Mouse (Mus musculus) cerebellum, postnatal 10 days (tissue): ENCODE measurements around the gene Gm9936.

Experiments used
- DNase-seq, 2 experiments: peaks; one replicate each; pipeline ENCODE4 v3.0.0; 2021; ENCODE audit warnings: mixed read lengths in 2 of 2

Gene Gm9936

DNA sequence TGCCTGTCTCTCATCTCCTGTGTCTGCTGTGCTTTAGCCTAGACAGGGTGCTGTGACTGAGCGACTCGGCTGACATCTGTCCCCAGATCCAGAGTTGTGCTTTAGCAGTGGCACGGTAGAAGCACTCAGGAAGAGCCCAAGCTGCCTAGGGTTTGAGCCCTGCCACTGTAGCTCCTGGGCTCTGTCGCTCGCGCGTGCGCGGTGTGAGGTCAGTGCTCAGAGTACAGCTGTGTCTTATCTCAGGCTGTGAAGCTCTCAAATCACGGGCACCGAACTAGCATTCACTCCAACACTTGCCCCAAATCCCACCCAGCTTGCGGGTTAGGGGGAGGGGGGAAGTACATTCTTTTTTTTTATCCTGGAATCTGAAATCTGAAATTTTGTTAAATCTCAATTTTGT, 21.6 kb downstream of the Gm9936 start:
- no peak for DNase-seq

DNA sequence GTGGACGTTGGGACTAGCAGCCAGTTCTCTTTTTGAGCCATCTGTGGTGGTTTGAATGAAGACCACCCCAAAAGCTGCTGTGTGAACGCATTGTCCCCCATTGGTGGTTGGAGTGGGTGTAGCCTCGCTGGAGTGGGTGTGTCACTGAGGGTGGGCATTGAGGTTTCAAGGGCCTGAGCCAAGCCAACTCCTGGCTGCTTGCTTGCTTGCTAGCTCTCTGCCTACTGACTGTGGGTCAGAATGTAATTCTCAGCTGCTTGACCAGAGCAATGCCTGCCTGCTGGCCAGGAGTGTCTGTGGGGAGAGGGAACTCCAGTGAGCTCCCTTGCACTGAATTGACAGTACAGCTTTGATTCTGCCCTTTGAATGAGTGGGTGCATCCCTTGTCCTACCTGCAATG, 28.7 kb downstream of the Gm9936 start:
- DNase-seq = no peak

DNA sequence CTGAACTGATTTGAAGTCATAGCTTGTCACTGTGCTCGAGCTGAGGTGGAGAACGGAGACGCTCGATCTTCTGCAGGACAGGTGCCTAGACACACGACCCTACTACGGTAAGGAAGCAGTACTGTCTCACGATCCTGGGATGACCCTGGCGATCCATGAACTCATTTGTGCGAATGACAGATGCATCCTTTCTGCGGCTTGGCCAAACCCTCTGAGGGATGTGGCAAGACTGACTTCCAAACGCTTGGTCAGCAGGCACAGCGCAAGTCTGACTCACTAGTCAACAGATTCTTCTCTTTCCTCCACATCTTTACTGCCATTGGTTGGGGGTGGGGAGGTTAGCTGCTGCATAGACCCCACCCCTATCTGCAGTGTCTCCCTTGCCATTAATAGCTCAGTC, 31.1 kb downstream of the Gm9936 start:
- peak in 1 of 2 experiments; percentile 23 for DNase-seq

DNA sequence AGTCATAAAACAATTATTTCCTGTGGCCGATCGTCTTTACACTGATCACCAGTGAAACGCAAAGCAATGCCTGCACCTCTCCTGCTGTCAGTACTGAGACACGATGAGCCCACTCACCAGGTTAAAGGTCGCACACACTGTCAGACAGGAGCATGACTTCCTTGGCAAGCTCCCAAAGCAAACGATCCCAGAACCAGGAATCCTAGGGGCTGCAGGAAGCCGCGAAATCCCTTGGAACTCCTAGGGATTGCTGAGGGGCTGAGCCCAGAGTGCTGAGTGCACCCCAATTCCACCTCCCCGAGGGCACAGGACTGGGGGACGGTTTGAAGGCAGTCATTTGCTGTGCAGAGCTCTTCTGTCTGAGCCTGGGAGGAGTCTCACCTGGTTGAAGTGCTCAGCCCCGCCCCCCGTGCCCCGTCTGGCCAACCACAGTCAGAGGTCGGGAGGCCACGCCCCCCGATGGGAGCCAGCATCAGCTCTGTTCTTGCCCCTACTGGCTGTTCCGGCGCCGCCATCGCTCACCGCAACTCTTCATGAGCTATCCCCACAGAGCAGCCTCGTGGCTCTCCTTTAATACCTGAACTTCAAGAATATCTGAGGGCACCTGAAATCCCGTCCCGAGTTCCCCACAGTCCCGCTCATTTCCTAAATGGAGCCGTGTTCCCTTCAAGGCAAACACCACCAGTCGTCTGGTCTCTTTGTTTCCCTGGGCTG, 32.3 kb downstream of the Gm9936 start:
- DNase-seq = peak; percentile 88 to 90

DNA sequence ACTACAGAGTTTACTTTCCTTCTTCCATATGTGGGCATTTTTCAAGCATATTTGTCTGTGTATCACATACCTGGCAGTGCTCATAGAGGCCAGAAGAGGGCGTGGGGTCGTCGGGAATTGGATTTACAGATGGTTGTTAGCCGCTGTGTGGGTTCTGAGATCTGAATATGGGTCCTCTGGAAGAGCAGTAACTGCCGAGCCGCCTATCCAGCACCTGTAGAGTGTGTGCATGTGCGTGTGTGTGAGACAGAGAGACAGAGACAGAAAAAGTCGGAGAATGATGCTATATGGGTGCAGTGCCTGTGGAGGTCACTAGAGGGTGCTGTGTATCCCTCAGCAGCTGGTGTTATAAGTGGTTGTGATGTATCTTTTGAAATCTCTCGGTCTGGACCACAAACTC, 34.3 kb downstream of the Gm9936 start:
- peak; percentile 61 to 69 for DNase-seq

DNA sequence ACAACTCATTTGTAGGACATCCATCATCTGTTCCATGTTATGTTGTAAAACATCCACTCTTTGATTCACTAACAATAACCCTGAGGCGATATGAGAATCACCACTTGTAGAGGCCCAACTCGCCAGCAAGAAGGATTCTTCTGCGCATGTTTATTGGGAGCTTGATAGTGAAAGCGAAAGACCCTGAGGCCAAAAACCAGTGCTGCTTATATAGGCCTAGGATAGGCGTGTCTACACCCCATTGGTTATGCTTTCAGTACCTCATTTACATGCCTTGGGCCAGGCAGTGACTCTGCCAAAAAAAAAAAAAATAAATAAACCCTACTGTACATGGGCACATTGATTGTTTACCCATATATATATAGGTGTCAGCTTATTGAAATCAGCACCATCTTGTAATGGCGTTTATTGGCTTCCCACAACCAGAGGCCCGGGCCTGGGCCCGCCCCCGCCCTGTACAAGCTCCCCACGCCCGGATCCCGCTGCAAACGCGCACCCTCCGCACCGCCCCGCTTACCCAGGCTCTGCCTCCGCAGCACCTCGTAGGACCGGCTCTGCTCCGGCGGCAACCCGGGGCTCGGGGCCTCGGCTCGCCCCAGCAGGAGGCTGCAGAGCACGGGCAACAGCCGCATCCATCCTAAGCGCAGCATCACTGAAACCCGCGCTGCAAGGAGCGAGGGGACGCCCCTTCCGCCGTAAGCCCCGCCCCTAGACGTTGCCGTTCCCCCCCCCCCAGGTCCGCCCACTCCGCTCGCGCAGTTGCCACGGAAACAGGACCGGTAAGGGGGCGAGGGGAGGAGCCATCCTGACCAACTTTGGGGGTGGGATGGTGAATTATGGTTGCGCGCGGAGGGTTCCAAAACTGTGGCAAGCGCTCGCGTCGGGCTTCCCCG, 35.4 kb downstream of the Gm9936 start, which contains the start of gene 1500011B03Rik:
Gene 1500011B03Rik, minus strand, starts transcription at position 673 of the 893 bp plus-strand sequence.
- peak; percentile 95 for DNase-seq

DNA sequence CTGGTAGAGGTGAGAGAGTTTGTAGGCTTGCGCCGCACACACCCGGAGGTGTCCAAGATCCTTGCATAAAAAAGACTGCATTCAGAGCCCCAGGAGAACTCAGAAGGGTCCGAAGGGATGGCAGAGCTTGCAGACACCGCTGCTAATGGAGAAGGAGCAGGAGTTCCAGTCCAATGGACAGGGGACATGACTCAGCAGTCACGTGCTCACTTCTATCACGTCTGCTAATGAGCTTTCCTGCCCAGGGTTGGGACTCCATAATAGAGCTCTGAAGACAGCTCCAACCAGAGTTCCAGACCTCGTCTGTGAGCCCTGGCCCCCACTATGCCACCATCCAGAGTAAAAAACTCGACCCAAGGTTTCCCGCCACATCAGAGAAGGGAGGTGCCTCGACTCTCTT, 40.4 kb downstream of the Gm9936 start:
- no peak for DNase-seq

DNA sequence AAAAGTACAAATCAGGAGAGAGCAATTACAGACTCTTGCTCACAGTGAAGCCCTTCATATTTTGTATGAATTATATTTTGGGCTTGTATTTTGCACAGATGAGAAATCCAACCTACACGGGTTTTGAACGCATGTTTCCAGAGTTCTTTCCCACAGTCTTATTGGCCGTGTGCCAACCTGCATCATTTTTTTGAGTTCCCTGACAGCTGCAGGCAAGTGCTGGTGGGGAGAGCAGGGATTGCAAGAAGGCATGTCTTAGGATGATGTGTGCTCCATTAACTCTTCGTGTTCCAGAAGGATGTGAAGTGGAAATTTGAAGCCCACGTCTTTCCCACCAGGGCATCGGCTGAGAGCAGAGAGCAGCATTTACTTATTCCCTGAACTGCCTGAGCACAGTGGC, 41.9 kb downstream of the Gm9936 start:
- peak in 1 of 2 experiments; percentile 48 for DNase-seq

DNA sequence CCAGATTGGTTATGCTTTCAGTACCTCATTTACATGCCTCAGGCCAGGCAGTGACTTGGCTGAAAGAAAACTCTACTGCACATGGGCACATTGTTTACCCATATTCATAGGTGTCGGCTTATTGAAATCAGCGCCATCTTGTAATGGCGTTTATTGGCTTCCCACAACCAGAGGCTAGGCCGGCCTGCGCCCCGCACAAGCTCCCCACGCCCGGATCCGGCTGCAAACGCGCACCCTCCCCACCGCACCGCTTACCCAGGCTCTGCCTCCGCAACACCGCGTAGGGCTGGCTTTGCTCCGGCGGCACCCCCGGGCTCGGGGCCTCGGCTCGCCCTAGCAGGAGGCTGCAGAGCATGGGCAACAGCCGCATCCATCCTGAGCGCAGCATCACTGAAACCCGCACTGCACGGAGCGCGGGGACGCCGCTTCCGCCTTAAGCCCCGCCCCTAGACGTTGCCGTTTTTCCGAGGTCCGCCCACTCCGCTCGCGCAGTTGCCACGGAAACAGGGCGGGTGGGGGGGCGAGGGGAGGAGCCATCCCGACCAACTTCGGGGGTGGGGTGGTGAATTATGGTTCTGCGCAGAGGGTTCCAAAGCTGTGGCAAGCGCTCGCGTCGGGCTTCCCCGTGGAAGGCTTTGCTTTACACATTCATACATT, 44.8 kb downstream of the Gm9936 start:
- DNase-seq = peak; percentile 96 to 97

DNA sequence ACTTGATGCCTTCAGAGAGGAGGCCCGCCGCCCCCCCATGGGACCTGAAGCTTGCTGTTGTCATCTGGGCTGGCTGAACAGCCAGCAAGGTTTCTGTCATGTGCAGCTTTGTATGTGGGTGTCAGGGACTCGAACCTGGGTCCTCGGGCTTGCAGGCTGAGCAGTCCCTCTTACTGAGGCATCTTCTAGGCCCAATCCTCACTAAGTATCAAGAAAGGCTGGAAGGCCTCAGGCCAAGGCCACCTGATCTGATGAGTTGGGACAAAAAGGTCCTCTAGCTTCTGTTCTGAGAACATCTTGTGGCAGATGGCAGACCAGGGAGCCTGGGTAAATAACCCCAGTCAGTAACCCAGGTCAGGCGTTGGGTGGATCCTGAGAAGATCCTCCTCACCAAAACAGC, 48.7 kb downstream of the Gm9936 start:
- DNase-seq = no peak

DNA sequence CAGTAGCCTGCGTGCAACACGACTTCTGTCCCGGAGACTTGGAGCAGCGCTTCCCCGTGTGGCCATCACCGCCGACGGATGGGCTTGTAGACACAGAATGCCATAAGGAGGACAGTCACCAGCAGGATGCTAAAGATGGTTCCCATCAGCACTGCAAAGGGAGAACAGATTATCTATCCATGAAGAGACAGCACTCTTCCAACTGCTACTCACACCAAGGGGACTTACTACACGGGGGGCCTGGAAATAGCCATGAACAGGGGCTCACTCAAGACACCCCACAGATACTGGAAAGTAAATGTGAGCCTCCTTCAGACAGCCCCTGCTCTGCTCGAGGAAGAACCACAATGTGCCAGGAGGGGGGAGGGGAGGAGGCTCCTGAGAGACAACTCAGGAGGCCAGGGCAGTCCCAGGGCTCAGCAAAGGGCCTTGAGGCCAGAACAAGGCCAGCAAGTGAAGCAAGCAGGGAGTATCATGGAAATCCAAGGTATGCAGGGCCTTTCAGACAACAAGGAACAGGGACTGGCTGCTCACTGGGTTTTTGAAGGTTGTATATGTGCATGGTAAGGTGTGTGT, 49.2 kb downstream of the Gm9936 start:
- DNase-seq = peak; percentile 47 to 51

DNA sequence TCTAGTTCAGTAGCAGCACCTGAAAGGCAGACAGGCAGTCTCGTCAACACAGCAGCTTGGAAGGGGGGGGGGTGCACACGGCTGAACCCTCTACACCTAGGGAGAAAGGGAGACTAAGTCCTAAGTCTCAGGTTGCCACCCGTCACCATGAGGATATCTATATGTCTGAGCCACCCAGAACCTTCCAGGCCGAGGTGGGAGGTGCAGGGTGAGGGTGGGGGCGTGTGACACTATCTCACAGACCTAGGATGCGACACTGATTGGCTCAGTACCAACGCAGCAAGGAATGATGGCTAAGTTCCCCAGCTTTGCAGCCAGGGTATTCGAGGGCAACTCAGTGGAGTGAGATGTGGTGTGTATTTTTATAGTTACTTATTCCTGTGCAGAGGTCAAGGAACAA, 50.1 kb downstream of the Gm9936 start:
- no peak for DNase-seq

DNA sequence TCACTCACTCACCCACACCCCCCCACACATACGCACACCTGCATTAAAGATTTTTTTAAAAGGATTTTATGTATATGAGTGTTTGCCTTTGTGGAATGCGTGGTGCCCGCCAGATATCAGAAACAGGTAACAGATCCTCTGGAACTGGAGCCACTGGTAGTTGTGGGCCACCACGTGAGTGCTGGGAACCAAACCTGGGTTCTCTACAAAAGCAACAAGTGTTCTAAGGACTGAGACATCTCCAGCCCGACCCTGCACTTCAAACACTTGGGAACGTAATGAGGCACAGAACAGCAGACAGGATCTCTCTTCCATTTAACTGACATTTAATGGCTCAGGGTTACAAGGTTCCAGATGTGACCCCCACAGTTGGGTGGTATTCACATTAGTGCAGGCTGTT, 50.6 kb downstream of the Gm9936 start:
- no peak for DNase-seq

DNA sequence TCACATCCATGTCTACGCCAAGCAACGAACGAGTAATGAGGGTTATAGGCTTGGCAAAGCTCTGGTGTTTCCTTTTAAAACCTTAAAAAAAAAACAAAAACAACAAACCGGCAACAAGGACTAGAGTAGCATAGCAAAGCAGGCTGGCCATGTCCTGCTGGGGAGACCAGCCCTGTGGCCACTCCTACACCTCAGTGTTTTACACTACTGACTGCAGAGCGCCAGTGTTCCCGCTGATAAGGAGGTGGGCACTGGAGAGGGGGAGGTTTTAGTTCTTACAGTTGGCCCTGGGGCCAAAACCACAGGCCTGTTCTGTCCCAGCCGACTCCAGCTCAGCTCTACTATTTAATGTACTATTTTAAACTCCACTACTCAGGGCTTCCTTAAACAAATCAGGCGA, 51.0 kb downstream of the Gm9936 start:
- DNase-seq = peak in 1 of 2 experiments; percentile 3

DNA sequence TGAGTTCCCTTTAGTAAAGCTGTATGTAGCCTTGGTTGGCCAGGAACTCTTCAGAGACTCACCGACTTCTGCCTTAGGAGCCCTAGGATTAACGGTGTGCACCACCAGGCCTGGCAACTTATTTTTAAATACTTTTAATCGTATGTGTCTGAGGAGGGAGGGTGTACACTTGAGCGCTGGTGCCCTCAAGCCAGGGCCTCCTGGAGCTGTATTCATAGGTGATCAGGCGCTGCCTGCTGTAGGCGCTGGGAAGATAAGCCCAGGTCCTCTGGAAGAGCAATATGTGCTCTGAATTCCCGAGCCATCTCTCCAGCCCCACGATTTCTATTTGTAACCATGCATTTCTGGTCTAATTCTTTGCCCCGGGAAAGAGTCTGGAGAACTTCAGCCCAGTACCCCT, 51.4 kb downstream of the Gm9936 start:
- DNase-seq = no peak

DNA sequence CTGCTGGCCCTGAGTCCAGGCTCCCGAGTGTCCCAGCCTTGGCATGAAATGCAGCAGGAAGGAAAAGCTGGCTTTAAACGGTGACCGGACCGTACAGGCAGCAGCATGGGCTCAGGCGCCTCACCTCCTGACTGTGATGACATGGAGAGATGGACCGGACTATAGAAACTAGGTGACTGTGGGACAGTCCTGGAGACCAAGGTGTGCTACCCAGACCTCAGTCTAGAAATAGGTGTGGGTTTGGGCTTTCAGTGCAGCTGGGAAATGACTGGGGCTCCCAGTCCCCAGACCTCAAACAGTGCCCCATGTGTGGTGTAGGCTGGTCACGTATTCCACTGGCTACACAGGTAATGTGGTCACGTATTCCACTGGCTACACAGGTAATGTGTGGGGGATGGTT, 51.8 kb downstream of the Gm9936 start:
- no peak for DNase-seq
